Mouse (Mus musculus): ENCODE data around the gene Efnb2.

- no peak for TF ChIP-seq CTCF (IDR thresholded peaks at IDR 0.05; ENCODE audit: extremely low read depth, insufficient read depth, insufficient read length, insufficient replicate concordance)
- TF ChIP-seq POLR2A (IDR thresholded peaks at IDR 0.05; ENCODE audit: low read depth, low read length) = peak; percentile 79
These were observed 29.4 kb upstream of the Efnb2 start, which contains the start of gene Arglu1 for GRCm38 (mm10) chr8:8690146-8691092.

Data from spleen, adult 2 months (tissue).